Mouse (Mus musculus) spleen, adult 2 months (tissue): ENCODE results near the gene Slc44a4.

ENCODE experiments used
- CTCF ChIP-seq: fragments of 200-500 bp; IDR thresholded peaks from 2 replicates; pipeline ENCODE4 v1.5.1; 2011; ENCODE audit warnings: mild to moderate bottlenecking, inconsistent platforms; ENCODE audit not compliant: insufficient read depth, insufficient read length, insufficient replicate concordance; ENCODE audit errors: extremely low read depth
- POLR2A ChIP-seq: fragments of 200-500 bp; IDR thresholded peaks from 2 replicates; pipeline ENCODE4 v1.6.1; 2011; ENCODE audit warnings: low read depth, low read length, inconsistent platforms

GRCm38 (mm10) chr17:34927306-34928019 lies 13.2 kb downstream of the Slc44a4 start:
- TF ChIP-seq CTCF (no peak), POLR2A (no peak)
